Mouse (Mus musculus) hindbrain, embryonic 11.5 days (tissue): ENCODE results near the gene Oprl1. TPM values are rescaled to one million over a fixed set of nuclear protein-coding genes. Genes with fewer than 3 reads are reported as not detected.

Experiments
- ATAC-seq: fragments of 200-750 bp; cut with Nextera tagmentation; 2 replicates; pipeline ENCODE4 v1.8.0; 2017; ENCODE audit warnings: mild to moderate bottlenecking, moderate TSS enrichment, moderate library complexity; ENCODE audit not compliant: low FRiP score
- DNase-seq: peaks from one replicate; pipeline ENCODE4 v3.0.0-alpha.2; 2015; ENCODE audit warnings: low spot score
- H3K27ac ChIP-seq: fragments of 300-500 bp; sonication (generic); 2 replicates; pipeline ENCODE4 v1.5.1; 2014; ENCODE audit warnings: mild to moderate bottlenecking, low read depth, low read length
- H3K27me3 ChIP-seq: fragments of 300-500 bp; sonication (generic); 2 replicates; pipeline ENCODE4 v1.6.1; 2014; ENCODE audit warnings: mild to moderate bottlenecking, low read length, moderate library complexity, mixed read lengths; ENCODE audit not compliant: control insufficient read depth, insufficient read depth
- H3K36me3 ChIP-seq: fragments of 300-500 bp; sonication (generic); 2 replicates; pipeline ENCODE4 v1.6.1; 2014; ENCODE audit warnings: mild to moderate bottlenecking, low read length, moderate library complexity, mixed read lengths; ENCODE audit not compliant: control insufficient read depth, insufficient read depth
- H3K4me1 ChIP-seq: fragments of 300-500 bp; sonication (generic); replicated peaks from 2 replicates; pipeline ENCODE4 v1.6.1; 2014; ENCODE audit warnings: low read length, mixed read lengths; ENCODE audit not compliant: control insufficient read depth, insufficient read depth
- H3K4me2 ChIP-seq: fragments of 300-500 bp; sonication (generic); replicated peaks from 2 replicates; pipeline ENCODE4 v1.6.1; 2014; ENCODE audit warnings: mild to moderate bottlenecking, low read depth, low read length
- H3K4me3 ChIP-seq: fragments of 300-500 bp; sonication (generic); 2 replicates; pipeline ENCODE4 v1.5.1; 2014; ENCODE audit warnings: low read depth, low read length
- H3K9ac ChIP-seq: fragments of 300-500 bp; sonication (generic); 2 replicates; pipeline ENCODE4 v1.6.1; 2014; ENCODE audit warnings: low read depth, low read length
- H3K9me3 ChIP-seq: fragments of 300-500 bp; sonication (generic); 2 replicates; pipeline ENCODE4 v1.6.1; 2016; ENCODE audit warnings: low read length; ENCODE audit not compliant: control insufficient read depth
- WGBS: fragments of 180-500 bp; shearing (Covaris S2); extraction: QIAGEN DNeasy Blood & Tissue Kit; methylation state at CpG from one replicate; pipeline ENCODE4 v1.1.7; 2014; 5-methylcytosine and 5-hydroxymethylcytosine counted together
- polyA plus RNA-seq: library from polyadenylated mRNA; unstranded; fragments of >200 nt; fragmentation: Nextera tagmentation; extraction: Ambion mirVana; gene quantifications from 2 replicates; pipeline ENCODE4 v1.2.1, GENCODE M21; 2014

Gene Oprl1
- polyA plus RNA-seq: 21.6 and 24.3 TPM in 2 replicates

DNA sequence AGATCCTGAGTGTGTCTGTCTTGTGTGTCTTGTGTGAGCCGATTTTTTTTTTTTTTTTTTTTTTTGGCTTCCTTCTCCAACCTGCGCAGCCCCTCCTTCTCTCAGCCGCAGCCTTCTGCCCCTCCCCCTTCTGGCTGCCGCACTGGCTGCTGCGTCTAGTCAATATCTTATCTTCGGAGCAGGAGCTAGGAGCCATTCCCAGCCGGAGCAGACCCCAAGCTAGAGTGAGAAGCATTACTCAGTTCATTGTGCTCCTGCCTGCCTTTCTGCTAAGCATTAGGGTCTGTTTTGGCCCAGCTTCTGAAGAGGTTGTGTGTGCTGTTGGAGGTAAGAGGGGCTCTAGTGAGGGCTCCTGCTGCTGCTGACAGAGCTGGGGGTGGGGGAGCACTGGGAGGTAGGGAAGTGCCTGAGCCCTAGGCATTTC lies at the start of gene Oprl1:
Oprl1 (plus strand) TSS at position 114 of the 424 bp plus-strand sequence.
- DNase-seq: peak; percentile 69
- H3K27ac ChIP-seq: peak within 1 kb of the TSS; percentile 69
- H3K9ac ChIP-seq: peak within 1 kb of the TSS; percentile 54
- WGBS: under 1% methylated on average over 7 of the region's 7 CpGs
- H3K4me2 ChIP-seq: peak within 1 kb of the TSS; percentile 42
- peak within 1 kb of the TSS; percentile 38 for H3K4me3 ChIP-seq
- no peaks in the 10 kb centered on the region for H3K27me3 ChIP-seq
- peaks cover 4% of the 10 kb centered on the region for H3K4me1 ChIP-seq
- ATAC-seq: peak; percentile 69
- H3K9me3 ChIP-seq: no peaks in the 10 kb centered on the region
- H3K36me3 ChIP-seq: no peaks in the 10 kb centered on the region

DNA sequence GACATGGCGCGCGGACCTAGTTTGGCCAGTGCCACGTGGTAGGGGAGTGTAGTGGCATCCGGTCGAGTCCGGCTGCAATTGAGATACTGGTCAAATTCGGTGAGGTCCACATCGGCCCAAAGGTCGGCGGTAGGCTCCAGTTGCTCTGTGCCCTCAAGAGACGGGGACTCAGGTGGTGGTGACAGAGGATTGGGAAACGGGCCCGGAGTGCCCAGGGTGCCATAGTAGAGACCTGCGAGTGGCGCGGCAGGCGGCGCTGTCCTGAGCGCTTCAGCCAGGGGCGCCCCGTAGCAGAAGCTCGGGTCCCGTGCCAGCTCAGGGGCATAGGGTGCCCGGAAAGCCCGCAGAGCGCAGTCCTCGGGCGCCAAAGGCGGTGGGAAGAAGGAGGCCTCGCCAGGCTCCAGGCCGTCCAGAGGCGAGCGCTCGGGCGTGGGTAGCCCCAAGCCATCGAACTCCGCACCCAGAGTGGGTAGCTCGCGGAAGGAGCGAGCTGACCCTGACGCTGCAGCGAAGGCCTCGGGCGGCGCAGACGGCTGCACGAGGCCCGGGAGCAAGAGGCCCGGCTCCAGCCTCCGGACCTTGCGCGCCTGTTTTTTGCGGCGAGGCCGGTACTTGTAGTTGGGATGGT lies 44.4 kb upstream of the Oprl1 start:
- WGBS: 3% methylated on average over 53 of the region's 56 CpGs
- Histone ChIP-seq H3K9me3 (no peaks in the 10 kb centered on the region), H3K4me3 (peak overlapping the region; percentile 34), H3K36me3 (no peaks in the 10 kb centered on the region), H3K9ac (no peak overlapping the region), H3K27me3 (peaks cover 43% of the 10 kb centered on the region), H3K4me1 (peaks cover 9% of the 10 kb centered on the region; the same call in 1 of the 2 replicates), H3K4me2 (peak overlapping the region; percentile 62), H3K27ac (no peak overlapping the region)
- DNase-seq (peak; percentile 31), ATAC-seq (no peak)

- no peaks in the 10 kb centered on the region for H3K9me3 ChIP-seq
- peak overlapping the region; percentile 8; the same call in 1 of the 2 replicates for H3K9ac ChIP-seq
- ATAC-seq (no peak), DNase-seq (peak; percentile 58)
- peak overlapping the region; percentile 34 for H3K4me3 ChIP-seq
- H3K4me2 ChIP-seq: peak overlapping the region; percentile 62
- H3K36me3 ChIP-seq: no peaks in the 10 kb centered on the region
- H3K27me3 ChIP-seq: peaks cover 43% of the 10 kb centered on the region
- no peak overlapping the region for H3K27ac ChIP-seq
- H3K4me1 ChIP-seq: peaks cover 9% of the 10 kb centered on the region; the same call in 1 of the 2 replicates
- 2% methylated on average over 41 of the region's 41 CpGs for WGBS
Observed at GRCm38 (mm10) chr2:181670913-181671311, 43.9 kb upstream of the Oprl1 start.

- DNase-seq (peak; percentile 49), ATAC-seq (no peak)
- Histone ChIP-seq H3K4me1 (peaks cover 9% of the 10 kb centered on the region; the same call in 1 of the 2 replicates), H3K4me2 (peak within 1 kb of the TSS; percentile 62), H3K27ac (no peak within 1 kb of the TSS), H3K4me3 (peak within 1 kb of the TSS; percentile 34), H3K27me3 (peaks cover 43% of the 10 kb centered on the region), H3K36me3 (no peaks in the 10 kb centered on the region), H3K9ac (peak within 1 kb of the TSS; percentile 8; the same call in 1 of the 2 replicates), H3K9me3 (no peaks in the 10 kb centered on the region)
- 1% methylated on average over 43 of the region's 43 CpGs for WGBS
Observed at GRCm38 (mm10) chr2:181671326-181671725, 43.5 kb upstream of the Oprl1 start, which contains the start of gene Sox18. Gene Sox18, minus strand, starts transcription at chr2:181671640.

DNA sequence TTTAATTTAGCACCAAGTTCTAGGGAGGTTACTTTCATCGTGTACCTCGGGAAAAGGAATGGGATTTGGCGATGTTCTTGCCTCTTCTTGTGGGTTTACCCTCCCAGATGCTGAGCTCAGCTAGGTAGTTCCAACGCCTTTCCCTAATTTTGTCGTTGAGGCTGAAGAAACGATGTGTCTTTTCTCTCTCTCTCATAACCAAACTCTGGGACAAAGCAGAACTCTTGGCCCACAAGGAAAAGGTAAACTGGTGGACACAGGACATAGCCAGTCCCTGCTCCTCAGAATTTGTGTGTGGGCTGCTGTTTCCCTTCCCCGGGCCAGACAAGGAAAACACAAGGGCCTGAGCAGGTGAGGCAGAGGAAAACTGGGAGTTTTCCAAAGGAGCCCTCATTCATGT lies 42.8 kb upstream of the Oprl1 start:
- Histone ChIP-seq H3K4me2 (peak overlapping the region; percentile 62; the same call in 1 of the 2 replicates), H3K9ac (no peak overlapping the region), H3K4me1 (peaks cover 9% of the 10 kb centered on the region; the same call in 1 of the 2 replicates), H3K36me3 (no peaks in the 10 kb centered on the region), H3K27me3 (peaks cover 43% of the 10 kb centered on the region), H3K9me3 (no peaks in the 10 kb centered on the region), H3K4me3 (no peak overlapping the region), H3K27ac (no peak overlapping the region)
- 26% methylated on average over 7 of the region's 7 CpGs for WGBS
- ATAC-seq (no peak), DNase-seq (no peak)

GRCm38 (mm10) chr2:181673501-181673900 lies 41.3 kb upstream of the Oprl1 start:
- Histone ChIP-seq H3K27ac (no peak overlapping the region), H3K9me3 (no peaks in the 10 kb centered on the region), H3K9ac (no peak overlapping the region), H3K4me2 (no peak overlapping the region), H3K4me1 (peaks cover 9% of the 10 kb centered on the region; the same call in 1 of the 2 replicates), H3K36me3 (no peaks in the 10 kb centered on the region), H3K4me3 (no peak overlapping the region), H3K27me3 (peaks cover 42% of the 10 kb centered on the region)
- 43% methylated on average over 1 of the region's 1 CpGs for WGBS
- DNase-seq: peak; percentile 44
- ATAC-seq: 0 out of 2 replicates have a peak, but pooled peaks have one; percentile 12

GRCm38 (mm10) chr2:181674934-181675333 lies 39.9 kb upstream of the Oprl1 start:
- Histone ChIP-seq H3K27ac (no peak overlapping the region), H3K36me3 (no peaks in the 10 kb centered on the region), H3K27me3 (peaks cover 29% of the 10 kb centered on the region), H3K4me3 (no peak overlapping the region), H3K4me2 (no peak overlapping the region), H3K4me1 (peaks cover 9% of the 10 kb centered on the region; the same call in 1 of the 2 replicates), H3K9me3 (no peaks in the 10 kb centered on the region), H3K9ac (no peak overlapping the region)
- WGBS: 82% methylated on average over 4 of the region's 4 CpGs
- ATAC-seq (no peak), DNase-seq (no peak)

- H3K4me1 ChIP-seq: peaks cover 9% of the 10 kb centered on the region; the same call in 1 of the 2 replicates
- DNase-seq: peak; percentile 67
- H3K4me2 ChIP-seq: peak overlapping the region; percentile 17; the same call in 1 of the 2 replicates
- no peaks in the 10 kb centered on the region for H3K9me3 ChIP-seq
- peak overlapping the region; percentile 44 for H3K9ac ChIP-seq
- no peaks in the 10 kb centered on the region for H3K36me3 ChIP-seq
- 0 out of 2 replicates have a peak, but pooled peaks have one; percentile 22 for ATAC-seq
- peaks cover 24% of the 10 kb centered on the region for H3K27me3 ChIP-seq
- no peak overlapping the region; the same call in 1 of the 2 replicates for H3K27ac ChIP-seq
- 4% methylated on average over 14 of the region's 14 CpGs for WGBS
- H3K4me3 ChIP-seq: no peak overlapping the region
Observed at GRCm38 (mm10) chr2:181675454-181675853, 39.4 kb upstream of the Oprl1 start.
